Mouse (Mus musculus) embryonic stem cell, embryonic (primary cell): Measurements from ENCODE around the gene Bola2.

Source experiments
- CTCF ChIA-PET, 4 experiments: fragments of 300-600 bp in 2 of 4; fragments of 350-600 bp in 2 of 4; sonication (Branson Sonifier 250); formaldehyde crosslinking; loops; one replicate each; lab custom pipeline; 2022; ENCODE audit warnings: inconsistent platforms in 2 of 4; lab: Charles Lee
- POLR2A ChIA-PET, 4 experiments: fragments of 300-600 bp in 2 of 4; fragments of 350-600 bp in 2 of 4; sonication (Branson Sonifier 250); formaldehyde crosslinking; loops; one replicate each; lab custom pipeline; 2022; ENCODE audit warnings: antibody characterized with exemption in 4 of 4, inconsistent platforms in 1 of 4; lab: Charles Lee

Gene Bola2

DNA sequence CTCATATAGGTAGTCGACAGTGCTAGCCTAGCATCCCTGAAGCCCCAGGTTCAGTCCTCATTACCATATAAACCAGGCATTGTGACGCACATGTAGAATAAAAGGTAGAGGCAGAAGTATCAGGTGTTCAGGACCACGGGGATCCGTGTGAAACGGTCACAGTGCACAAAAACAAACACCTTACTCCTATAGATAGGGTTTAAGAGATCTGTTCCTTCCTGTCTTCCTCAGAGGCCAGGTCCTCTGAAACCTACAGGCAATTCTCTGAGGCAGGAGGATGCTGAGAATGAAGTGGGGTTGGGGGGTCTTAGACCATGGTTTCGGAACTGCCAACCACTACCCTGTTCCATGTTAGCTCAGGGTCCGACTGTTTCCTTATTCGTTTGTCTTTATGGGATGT, 2.6 kb downstream of the Bola2 start:
- ChIA-PET CTCF (interaction anchor here in 1 of 4 experiments (1.4 kb wide), 1 partner anchor 110 kb away, joined by 4 read pairs; no protein-coding TSS in a partner anchor), POLR2A (interaction anchor here (0.6 to 3.1 kb wide), 8 partner anchors 38 to 529 kb away, joined by 3 to 14 read pairs (median 4); partner anchors contain the start of genes Apobr (in 1 of the 4) and Eif3c (in 1 of the 4))

DNA sequence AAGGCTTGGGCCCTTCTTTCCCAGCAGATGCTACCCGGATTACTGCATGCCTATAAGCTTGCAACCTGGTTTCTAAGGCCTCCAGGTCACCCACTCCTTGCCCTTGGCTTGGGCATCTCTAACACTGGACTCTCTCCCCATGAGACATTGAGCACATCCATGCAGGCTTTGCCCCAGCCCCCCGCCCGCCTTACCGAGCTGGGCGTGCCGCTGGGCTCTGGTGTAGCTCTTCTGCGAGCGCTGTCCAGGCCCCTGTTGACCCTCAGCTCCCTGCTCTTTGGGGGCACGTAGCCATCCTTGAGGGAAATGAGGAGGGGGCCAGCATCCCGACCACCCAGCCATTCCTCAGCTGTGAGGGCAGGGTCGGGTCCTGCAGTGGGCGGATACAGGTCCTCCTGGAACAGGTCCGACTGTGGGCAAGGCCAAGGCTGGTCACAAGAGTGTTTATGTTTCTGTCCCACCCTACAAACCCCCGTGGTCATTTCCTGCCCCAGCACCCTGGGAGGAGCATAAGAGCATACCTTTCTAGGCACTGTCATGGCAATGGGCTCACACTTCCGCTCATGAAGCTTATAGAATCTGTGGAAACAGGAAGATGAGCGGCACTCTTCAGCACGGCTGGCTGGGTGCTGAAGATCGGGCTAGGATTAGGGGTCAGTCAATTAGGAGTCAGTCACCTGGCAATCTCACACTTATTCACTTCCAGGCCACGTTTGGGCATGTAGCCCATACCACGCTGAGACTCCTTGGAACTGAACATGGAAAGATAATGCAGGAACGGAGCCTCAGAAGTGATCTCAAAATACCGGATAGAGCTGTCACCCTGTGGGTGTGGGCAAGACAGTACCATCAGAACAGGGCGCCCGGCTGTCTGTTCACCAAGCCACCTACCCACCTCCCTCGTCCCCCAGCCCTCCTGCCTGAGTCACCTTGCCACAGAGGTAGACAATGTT, 5.1 kb downstream of the Bola2 start:
- ChIA-PET POLR2A (interaction anchor here in 3 of 4 experiments (0.6 to 3.5 kb wide), 20 partner anchors 8 to 326 kb away, joined by 3 to 16 read pairs (median 4); partner anchors contain the start of genes Eif3c (in 1 of the 3), Mapk3 (in 1 of the 3), Sgf29 (in 1 of the 3) and Sh2b1 (in 1 of the 3)), CTCF (interaction anchor here in 3 of 4 experiments (0.6 to 1.7 kb wide), 9 partner anchors 10 to 303 kb away, joined by 3 to 8 read pairs (median 3); partner anchors contain the start of gene Sgf29 (in 1 of the 3))

DNA sequence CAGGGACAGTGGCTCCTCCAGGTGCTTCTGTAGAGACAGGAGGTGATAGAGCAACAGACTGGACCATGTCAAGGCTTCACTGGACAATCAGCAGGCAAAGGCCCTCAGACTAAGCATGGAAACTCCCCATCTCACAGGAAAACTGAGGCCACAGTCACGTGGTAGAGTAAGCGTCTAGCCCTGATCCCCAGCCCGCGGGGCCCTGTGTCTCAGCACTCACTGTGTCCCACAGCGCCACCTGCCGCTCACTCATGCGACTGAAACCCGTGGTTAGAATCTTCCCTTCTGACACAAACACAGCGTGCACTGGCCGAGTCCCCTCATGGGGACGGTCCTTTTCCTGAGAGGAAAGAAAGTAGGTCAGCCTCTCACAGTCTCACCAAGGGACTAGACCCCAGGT, 5.9 kb downstream of the Bola2 start:
- POLR2A ChIA-PET: interaction anchor here in 3 of 4 experiments (0.8 to 3.5 kb wide), 11 partner anchors 52 to 325 kb away, joined by 3 to 16 read pairs (median 4); partner anchors contain the start of genes Eif3c (in 1 of the 3), Mapk3 (in 1 of the 3), Sgf29 (in 1 of the 3) and Sh2b1 (in 1 of the 3)
- CTCF ChIA-PET: interaction anchor here in 2 of 4 experiments (0.6 to 1.7 kb wide), 7 partner anchors 48 to 304 kb away, joined by 3 to 8 read pairs (median 3); partner anchors contain the start of gene Sgf29 (in 1 of the 2)

DNA sequence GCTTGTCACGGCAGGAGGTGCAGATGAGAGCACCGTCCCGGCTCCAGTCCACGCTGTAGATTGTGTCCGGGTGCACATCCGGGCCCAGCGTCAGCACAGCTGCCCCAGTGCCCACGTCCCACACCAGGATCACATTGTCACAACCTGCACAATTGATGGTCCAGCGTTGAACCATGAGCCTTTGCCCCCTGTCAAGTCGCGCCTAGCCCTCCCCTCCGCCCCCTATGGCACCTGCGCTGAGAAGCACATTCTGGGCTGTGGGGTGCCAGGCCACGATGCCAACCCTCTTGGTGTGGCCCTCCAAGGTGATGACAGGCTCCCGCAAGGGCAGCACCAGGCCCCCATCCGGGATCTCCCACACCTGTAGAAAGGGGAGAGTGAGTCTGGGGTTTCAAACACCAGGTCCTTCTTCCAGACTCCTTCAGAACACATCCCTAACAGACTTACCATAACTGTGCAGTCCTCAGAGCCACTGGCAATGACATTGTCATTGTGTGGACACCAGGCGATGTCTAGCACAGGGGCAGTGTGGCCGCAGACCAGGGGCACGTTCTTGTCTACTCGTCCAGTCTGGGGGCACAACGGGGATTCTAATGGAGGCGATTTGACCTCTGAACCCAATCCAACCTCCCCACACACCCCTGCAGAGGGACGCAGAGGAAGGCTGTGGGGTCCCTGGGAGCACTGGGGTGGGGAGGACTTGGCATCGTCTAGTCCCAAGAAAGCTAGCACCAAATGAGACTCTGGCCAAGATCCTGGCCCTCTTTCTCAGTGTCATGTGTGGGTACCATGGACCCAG, 6.6 kb downstream of the Bola2 start:
- CTCF ChIA-PET: interaction anchor here in 1 of 4 experiments (1.7 kb wide), 1 partner anchor 114 kb away, joined by 5 read pairs; no protein-coding TSS in a partner anchor
- POLR2A ChIA-PET: interaction anchor here in 2 of 4 experiments (0.9 to 3.5 kb wide), 7 partner anchors 8 to 227 kb away, joined by 3 to 18 read pairs (median 11); partner anchors contain the start of genes Sgf29 (in 1 of the 2) and Sh2b1 (in 1 of the 2)

DNA sequence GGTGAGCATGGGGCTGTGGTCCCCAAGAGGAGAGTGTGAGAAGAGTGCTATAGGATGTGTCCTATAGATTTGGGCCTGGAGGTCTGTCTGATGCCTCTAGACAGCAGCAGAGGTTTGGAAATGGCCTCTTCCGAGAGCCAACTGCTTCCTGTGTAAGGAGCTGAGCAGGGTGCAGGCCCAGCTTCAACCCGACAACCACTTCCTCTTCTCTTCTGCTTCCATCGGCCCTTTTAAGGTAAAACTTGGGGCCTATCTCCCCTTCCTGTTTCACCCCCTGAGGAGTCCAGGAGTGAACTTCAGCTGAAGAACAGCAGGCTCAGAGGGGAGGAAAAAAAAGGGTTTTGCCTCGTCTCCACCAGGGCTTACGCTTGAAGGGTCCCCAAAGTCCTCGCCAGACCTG, 7.2 kb downstream of the Bola2 start:
- ChIA-PET CTCF (interaction anchor here in 1 of 4 experiments (3.6 kb wide), 1 partner anchor 8 kb away, joined by 16 read pairs; the partner anchor contains the start of gene Bola2), POLR2A (interaction anchor here in 1 of 4 experiments (0.9 to 3.4 kb wide), 3 partner anchors 8 to 106 kb away, joined by 3 to 18 read pairs (median 15); partner anchors contain the start of gene Sgf29)

DNA sequence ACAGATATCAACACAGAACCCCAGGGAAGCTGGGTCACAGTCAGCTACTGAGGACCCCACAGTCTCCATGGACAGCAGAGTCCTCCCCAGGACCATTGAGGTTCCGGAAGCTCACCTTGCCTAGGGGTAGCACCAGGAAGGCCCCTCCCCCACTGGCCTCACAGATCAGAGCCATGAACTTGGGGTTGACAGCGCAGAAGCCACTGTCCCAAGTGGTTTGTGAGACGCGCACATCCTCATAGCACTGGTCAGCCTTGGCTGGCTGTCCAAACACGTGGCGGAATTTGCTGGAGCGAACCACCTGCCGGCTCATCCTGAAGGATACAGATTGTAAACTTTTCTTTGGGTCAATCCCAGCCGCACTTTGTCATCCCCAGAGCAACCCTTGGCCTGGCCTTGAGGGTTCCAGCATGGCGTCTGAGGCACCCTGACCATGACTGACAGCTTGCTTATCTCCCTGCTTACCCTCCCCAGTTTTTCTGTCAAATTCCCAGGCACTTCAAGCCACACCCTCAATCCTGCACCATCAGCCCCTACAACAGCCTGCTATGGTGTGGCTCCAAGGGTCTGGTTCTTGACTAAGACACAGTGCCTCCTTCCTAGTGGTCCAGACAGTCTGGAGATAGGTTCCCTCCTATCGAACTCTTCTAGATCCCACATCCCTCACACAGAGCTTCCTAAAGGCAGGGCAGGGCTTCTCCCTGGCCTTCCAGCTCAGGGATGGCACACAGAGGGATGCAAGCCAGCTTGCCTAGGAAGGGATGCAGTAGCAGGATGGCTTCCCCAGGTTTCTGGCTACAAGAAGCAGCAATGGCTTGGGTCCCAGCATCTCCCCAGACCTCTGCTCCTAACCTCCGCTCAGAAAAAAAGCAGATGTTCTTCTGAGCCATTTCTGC, 7.9 kb downstream of the Bola2 start:
- ChIA-PET CTCF (interaction anchor here in 1 of 4 experiments (3.6 kb wide), 1 partner anchor 9 kb away, joined by 16 read pairs; the partner anchor contains the start of gene Bola2), POLR2A (interaction anchor here in 1 of 4 experiments (0.9 to 3.4 kb wide), 4 partner anchors 9 to 105 kb away, joined by 3 to 18 read pairs (median 9); partner anchors contain the start of gene Sgf29)

DNA sequence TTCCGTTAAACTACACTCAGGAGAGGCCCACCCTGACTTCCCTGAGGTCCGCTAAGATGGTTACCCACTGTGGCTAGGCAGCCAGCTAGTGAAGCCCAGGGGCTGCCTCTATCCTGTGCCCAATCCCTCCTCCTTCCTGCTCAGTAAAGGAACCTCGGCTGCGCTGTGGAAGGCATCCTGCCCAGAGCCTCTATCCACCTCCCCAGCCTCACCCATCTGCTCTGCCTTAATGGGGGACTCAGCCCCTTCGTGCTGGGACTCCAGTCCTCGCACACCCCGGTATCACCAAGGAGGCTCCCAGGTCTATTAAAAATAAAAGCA, 8.5 kb downstream of the Bola2 start:
- CTCF ChIA-PET: interaction anchor here in 1 of 4 experiments (2.1 to 3.6 kb wide), 2 partner anchors 10 to 116 kb away, joined by 7 to 16 read pairs; partner anchors contain the start of gene Bola2
- POLR2A ChIA-PET: interaction anchor here in 2 of 4 experiments (1.1 to 3.4 kb wide), 9 partner anchors 8 to 407 kb away, joined by 3 to 18 read pairs (median 4); partner anchors contain the start of genes Sgf29 (in 2 of the 2), Hirip3 (in 1 of the 2), Ino80e (in 1 of the 2) and Slx1b (in 1 of the 2)

DNA sequence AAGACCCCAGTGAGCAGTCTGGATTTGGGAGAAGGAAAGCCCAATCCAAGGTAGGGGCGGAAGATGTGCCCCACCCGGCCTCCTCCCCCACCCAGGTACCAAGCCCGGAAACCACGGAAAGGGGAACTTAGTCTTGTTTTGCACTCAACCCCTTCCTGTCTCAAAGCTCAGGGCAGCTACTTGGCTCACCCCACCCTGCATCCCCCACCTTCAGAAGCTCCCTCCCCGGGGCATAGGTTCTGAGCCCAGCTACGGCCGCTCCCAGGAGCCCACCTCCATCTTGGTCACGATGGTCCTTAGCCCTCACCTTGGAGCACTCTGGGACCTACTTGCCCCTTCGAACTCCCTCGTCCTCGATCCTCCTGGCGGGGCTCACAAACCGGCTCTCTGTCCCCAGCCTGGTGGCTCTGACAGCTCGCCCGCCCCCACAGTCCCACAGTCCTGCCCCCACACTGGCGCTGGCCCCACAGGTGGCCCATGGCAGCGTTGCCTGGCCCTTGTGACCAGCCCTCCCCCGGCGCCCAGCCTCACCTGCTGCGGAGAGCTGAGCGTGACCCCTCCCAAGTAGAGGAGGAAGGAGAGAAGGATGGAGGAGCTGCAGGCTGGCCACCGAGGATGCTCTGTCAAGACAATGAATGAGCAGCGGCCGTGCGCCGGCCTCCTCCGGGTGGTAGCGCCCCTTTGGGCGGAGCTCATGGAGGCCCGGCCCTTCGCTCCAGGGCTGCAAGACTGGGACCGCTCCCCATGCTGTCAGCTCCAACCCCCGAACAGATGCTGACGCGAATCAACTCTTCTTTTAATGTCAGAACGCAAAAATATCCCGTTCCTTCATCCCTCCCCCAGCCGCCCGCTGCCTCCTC, 9.2 kb downstream of the Bola2 start:
- CTCF ChIA-PET: interaction anchor here in 3 of 4 experiments (0.6 to 3.6 kb wide), 15 partner anchors 10 to 313 kb away, joined by 3 to 16 read pairs (median 4); partner anchors contain the start of genes Bola2 (in 1 of the 3) and Pagr1a (in 1 of the 3)
- POLR2A ChIA-PET: interaction anchor here (0.5 to 3.4 kb wide), 28 partner anchors 8 to 406 kb away, joined by 3 to 18 read pairs (median 4); partner anchors contain the start of genes Sgf29 (in 3 of the 4), Bola2 (in 1 of the 4), Hirip3 (in 1 of the 4) and Ino80e (in 1 of the 4)

DNA sequence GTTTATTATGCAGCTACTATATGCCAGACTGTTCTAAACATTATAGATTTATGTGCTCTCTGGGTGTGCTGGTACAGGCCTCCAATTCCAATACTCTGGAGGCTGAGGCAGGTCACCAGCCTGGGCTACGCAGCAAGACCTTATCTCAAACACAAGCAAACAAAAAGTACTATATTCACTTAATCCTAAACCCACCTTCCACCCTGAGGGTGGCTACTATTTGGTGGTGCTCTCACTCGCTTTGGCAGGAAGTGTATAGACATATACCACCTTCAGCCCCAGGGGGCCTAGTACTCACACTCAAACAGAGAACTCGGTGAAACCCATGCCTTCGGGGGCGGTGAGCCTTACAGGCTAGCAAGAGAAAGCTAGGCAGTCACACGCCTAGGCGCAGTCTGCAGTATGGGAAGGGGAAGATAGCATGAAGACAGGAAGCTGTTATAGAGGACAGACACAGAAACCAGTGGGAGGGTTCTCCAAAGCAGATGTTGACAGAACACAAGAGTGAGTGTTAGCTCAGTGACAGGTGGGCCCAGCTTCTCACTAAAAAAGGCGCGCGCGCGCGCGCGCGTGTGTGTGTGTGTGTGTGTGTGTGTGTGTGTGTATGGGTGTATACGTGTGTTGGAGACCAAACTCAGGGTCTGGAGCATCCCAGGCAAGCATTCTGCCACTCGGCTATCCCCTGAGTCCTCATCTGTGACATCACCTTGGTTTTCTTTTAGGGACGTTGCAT, 12.4 kb downstream of the Bola2 start, which contains the start of gene Coro1a:
Gene Coro1a, minus strand, starts transcription at position 346 of the 733 bp plus-strand sequence.
- POLR2A ChIA-PET: interaction anchor here in 3 of 4 experiments (0.6 to 1.8 kb wide), 8 partner anchors 12 to 1153 kb away, joined by 3 to 5 read pairs (median 3); partner anchors contain the start of genes Bola2 (in 1 of the 3), Sgf29 (in 1 of the 3), Sh2b1 (in 1 of the 3) and Slx1b (in 1 of the 3)

DNA sequence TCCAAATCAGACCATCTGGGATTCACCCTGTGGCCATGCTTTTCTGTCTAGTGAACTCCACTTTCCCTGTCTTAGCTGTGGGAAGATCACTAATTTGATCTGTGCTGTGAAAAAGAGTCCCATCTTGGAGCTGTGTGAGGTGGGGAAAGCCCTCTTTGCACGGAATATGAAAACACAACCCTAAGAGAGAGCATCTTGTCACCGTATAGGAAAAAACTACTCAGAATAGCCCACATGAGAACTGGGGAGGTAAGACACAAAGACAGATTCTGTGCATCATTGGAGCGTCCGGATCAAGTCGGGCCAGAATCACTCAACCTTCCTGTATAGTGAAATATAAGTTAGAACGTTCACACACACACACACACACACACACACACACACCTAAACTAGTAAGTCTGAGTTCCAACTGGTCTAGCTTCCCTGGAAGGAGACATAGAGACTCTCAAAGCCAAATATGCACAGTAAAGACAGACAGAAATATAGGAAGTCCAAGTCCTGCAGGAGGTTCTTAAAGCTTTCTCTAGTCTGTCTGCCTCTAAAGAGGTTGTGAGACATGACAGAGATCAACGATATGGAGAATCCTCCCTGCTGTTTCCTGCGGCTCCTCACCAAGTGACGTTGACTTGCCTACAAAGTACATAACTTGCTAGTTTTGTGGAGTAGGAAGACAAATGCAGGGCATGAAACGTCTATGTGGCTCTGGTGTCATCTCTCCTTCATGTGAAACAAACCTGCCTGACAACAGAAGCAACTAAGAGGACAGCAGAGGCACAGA, 13.2 kb downstream of the Bola2 start:
- ChIA-PET POLR2A (interaction anchor here in 3 of 4 experiments (0.5 to 1.5 kb wide), 8 partner anchors 12 to 1277 kb away, joined by 3 to 5 read pairs (median 3); partner anchors contain the start of genes Bola2 (in 1 of the 3), Sgf29 (in 1 of the 3) and Slx1b (in 1 of the 3)), CTCF (interaction anchor here in 2 of 4 experiments (0.6 to 0.7 kb wide), 2 partner anchors 154 to 243 kb away, joined by 3 to 4 read pairs; partner anchors contain the start of gene Ino80e (in 1 of the 2))

More for the DNA sequence above, 12.4 kb downstream of the Bola2 start, which contains the start of gene Coro1a:
- CTCF ChIA-PET: interaction anchor here in 1 of 4 experiments (0.7 kb wide), 1 partner anchor 59 kb away, joined by 3 read pairs; no protein-coding TSS in a partner anchor

DNA sequence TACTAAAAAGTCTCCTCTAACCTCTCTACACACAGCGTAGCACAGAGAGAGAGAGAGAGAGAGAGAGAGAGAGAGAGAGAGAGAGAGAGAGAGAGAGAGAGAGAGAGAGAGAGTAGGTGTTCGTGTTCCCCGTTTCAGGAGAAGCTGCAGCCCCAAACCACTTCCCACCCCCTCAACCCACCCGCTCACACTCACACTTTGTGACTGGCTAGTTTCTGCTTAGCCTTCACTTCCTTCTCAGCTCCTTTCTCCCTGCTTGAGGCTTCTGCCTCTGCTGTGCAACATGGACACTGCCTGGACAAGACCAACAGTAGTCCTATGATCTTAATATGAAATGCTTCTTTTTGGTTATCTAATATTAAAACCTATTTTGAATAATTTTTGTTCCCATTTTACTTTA, 15.1 kb downstream of the Bola2 start:
- POLR2A ChIA-PET: interaction anchor here in 2 of 4 experiments (0.6 to 1.2 kb wide), 3 partner anchors 10 to 495 kb away, joined by 3 read pairs; no protein-coding TSS in a partner anchor
- CTCF ChIA-PET: interaction anchor here in 1 of 4 experiments (1.2 kb wide), 1 partner anchor 69 kb away, joined by 3 read pairs; no protein-coding TSS in a partner anchor

DNA sequence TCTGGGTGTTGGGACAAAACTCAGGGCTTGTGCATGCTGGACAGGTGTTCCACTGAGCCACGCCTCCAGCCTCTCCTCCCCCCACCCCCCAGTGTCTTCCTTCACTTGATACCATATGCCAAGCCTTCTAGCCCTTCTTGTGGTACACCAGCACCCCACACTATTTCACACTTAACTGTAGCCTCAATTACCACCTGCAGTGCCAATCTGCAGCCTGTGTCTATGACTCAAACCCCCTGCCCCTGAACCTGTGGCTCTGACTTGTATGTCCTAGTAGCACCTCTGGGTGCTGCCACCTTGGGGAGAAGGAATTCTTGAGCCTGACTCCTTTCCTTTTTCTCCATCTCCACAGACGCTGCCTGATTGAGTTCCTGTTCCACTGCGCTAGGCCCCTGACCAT, 16.7 kb downstream of the Bola2 start:
- CTCF ChIA-PET: no interaction called here
- POLR2A ChIA-PET: no interaction called here

DNA sequence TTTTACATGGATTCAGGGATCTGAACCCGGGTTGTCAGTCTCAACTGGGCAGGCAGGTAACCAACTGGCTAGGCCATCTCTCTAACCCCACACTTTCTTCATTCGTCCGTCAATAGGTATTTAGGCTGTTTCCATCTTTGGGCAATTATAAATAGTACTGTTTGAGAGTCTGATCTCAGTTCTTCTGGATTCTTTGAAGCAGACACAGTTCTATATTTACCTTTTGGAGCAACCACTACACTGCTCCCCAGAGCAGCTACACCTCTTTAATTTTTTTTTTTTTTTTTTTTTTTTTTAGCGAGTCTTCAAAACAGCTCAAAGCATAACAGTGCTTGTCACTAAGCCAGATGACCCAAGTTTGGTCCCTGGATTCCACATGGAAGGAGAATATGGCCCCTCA, 20.5 kb downstream of the Bola2 start:
- CTCF ChIA-PET: interaction anchor here in 1 of 4 experiments (0.6 to 1.2 kb wide), 2 partner anchors 11 to 250 kb away, joined by 3 read pairs; no protein-coding TSS in a partner anchor

More for the DNA sequence above, 20.5 kb downstream of the Bola2 start:
- POLR2A ChIA-PET: interaction anchor here in 1 of 4 experiments (1.7 to 2.1 kb wide), 2 partner anchors 22 to 91 kb away, joined by 5 to 6 read pairs; no protein-coding TSS in a partner anchor
